ENCODE assay signal across 22 mouse cellular contexts in the genomic region with DNA sequence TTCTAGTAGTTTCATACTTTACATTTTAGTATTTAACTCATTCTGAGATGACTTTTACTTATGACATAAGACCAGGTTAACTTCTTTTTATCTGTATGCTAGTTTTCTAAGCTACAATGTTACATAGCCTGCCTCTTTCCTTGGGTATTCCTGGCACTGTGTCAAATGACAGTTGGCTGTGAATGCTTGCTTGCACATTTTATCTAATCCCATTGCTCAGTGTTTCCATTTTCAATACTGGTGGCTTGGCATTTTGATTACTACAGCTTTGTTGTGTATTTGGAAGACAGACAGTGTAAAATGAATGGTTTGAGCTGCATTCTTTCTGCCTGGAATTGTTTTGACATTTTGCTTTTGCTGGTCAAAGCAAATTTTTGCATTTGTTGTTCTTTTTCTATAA.
DNase-seq lines count a peak whose midpoint lies in the region; ATAC-seq and TF ChIP-seq lines count a peak whose summit lies in the region.
"Had no signal": no experiment of that assay in that cellular context is flagged by ENCODE, and none has a peak within 500 bp of the region (broad histone marks: within the 10 kb centered on the region; RNA-seq: fewer than 3 reads in every experiment).

No protein-coding gene starts in this region.

- peak; percentile 44 to 65 for DNase-seq in cerebellum, postnatal 10 days
- no peak for DNase-seq in cerebellum, adult 11 months
- DNase-seq in forebrain, embryonic 10.5 days (ENCODE audit: extremely low spot score, low spot score) = no peak
- DNase-seq in midbrain, postnatal 0 days (ENCODE audit: low spot score) = peak; percentile 17
- DNase-seq in midbrain, embryonic 10.5 days (ENCODE audit: low spot score) = no peak
- peak; percentile 49 for DNase-seq in forebrain, postnatal 0 days
- no peak for DNase-seq in gastrocnemius, adult 8-10 months (ENCODE audit: low spot score in 2 of 2)
- DNase-seq: adrenal gland, postnatal 10 days; B cell, adult 2 months; gastrocnemius, postnatal 14 days; heart, adult 2 months; heart, postnatal 14 days had no signal

- no peak for TF ChIP-seq CTCF in midbrain, postnatal 0 days (IDR thresholded peaks at IDR 0.05)
- no peak for TF ChIP-seq CTCF in forebrain, postnatal 0 days (IDR thresholded peaks at IDR 0.05; ENCODE audit: low read depth)

- no peaks in the 10 kb centered on the region for H3K36me3 ChIP-seq in forebrain, embryonic 15.5 days
- no peaks in the 10 kb centered on the region for H3K36me3 ChIP-seq in forebrain, embryonic 10.5 days (replicated peaks)
- no peaks in the 10 kb centered on the region for H3K36me3 ChIP-seq in midbrain, postnatal 0 days (ENCODE audit: insufficient read depth, low read length)
- H3K36me3 ChIP-seq in midbrain, embryonic 10.5 days = no peaks in the 10 kb centered on the region
- no peaks in the 10 kb centered on the region for H3K36me3 ChIP-seq in forebrain, postnatal 0 days (ENCODE audit: insufficient read depth)
- H3K36me3 ChIP-seq: embryonic facial prominence, embryonic 13.5 days; G1E; heart, embryonic 15.5 days; hindbrain, embryonic 10.5 days; hindbrain, embryonic 15.5 days had no signal

- no peak overlapping the region for H3K4me2 ChIP-seq in forebrain, embryonic 15.5 days (replicated peaks)
- H3K4me2 ChIP-seq in midbrain, postnatal 0 days (ENCODE audit: low read depth, low read length, poor library complexity, severe bottlenecking) = no peak overlapping the region
- H3K4me2 ChIP-seq in forebrain, postnatal 0 days (ENCODE audit: low read depth) = no peak overlapping the region
- H3K4me2 ChIP-seq: embryonic facial prominence, embryonic 13.5 days; heart, embryonic 11.5 days; heart, embryonic 15.5 days; hindbrain, embryonic 15.5 days had no signal

- no peak overlapping the region for H3K4me3 ChIP-seq in forebrain, embryonic 15.5 days
- H3K4me3 ChIP-seq in forebrain, embryonic 10.5 days = no peak overlapping the region
- no peak overlapping the region for H3K4me3 ChIP-seq in midbrain, postnatal 0 days (ENCODE audit: low read depth, low read length)
- no peak overlapping the region for H3K4me3 ChIP-seq in midbrain, embryonic 10.5 days
- no peak overlapping the region for H3K4me3 ChIP-seq in forebrain, postnatal 0 days (ENCODE audit: low read depth, low read length)
- H3K4me3 ChIP-seq: embryonic facial prominence, embryonic 13.5 days; heart, adult 2 months; heart, embryonic 15.5 days; hindbrain, embryonic 10.5 days; hindbrain, embryonic 15.5 days had no signal

- H3K9me3 ChIP-seq in forebrain, embryonic 15.5 days = no peaks in the 10 kb centered on the region
- H3K9me3 ChIP-seq in forebrain, embryonic 10.5 days = no peaks in the 10 kb centered on the region
- no peaks in the 10 kb centered on the region for H3K9me3 ChIP-seq in midbrain, postnatal 0 days (ENCODE audit: low read length)
- H3K9me3 ChIP-seq in midbrain, embryonic 10.5 days (replicated peaks) = no peaks in the 10 kb centered on the region
- no peaks in the 10 kb centered on the region for H3K9me3 ChIP-seq in forebrain, postnatal 0 days (ENCODE audit: low read length)
- H3K9me3 ChIP-seq: embryonic facial prominence, embryonic 13.5 days; G1E; heart, embryonic 15.5 days; hindbrain, embryonic 10.5 days; hindbrain, embryonic 15.5 days had no signal

- peak; percentile 74 for ATAC-seq in forebrain, embryonic 15.5 days (replicated peaks)
- no peak for ATAC-seq in midbrain, postnatal 0 days (ENCODE audit: low FRiP score)
- no peak for ATAC-seq in forebrain, postnatal 0 days
- ATAC-seq: CD4-positive, CD25-positive, alpha-beta regulatory T cell, adult 4 months; inflammation-experienced regulatory T-cells, adult 6 months; intestine, postnatal 0 days had no signal

- no peak overlapping the region for H3K9ac ChIP-seq in forebrain, embryonic 15.5 days (replicated peaks)
- no peak overlapping the region for H3K9ac ChIP-seq in midbrain, postnatal 0 days (replicated peaks; ENCODE audit: low read length, poor library complexity, severe bottlenecking)
- no peak overlapping the region for H3K9ac ChIP-seq in forebrain, postnatal 0 days
- H3K9ac ChIP-seq: embryonic facial prominence, embryonic 13.5 days; heart, embryonic 15.5 days; hindbrain, embryonic 15.5 days had no signal

- peak overlapping the region; percentile 31; the same call in 1 of the 2 replicates for H3K27ac ChIP-seq in forebrain, embryonic 15.5 days (replicated peaks)
- no peak overlapping the region for H3K27ac ChIP-seq in forebrain, embryonic 10.5 days
- H3K27ac ChIP-seq in midbrain, postnatal 0 days (ENCODE audit: low read depth, low read length) = no peak overlapping the region
- no peak overlapping the region for H3K27ac ChIP-seq in midbrain, embryonic 10.5 days (replicated peaks)
- no peak overlapping the region for H3K27ac ChIP-seq in forebrain, postnatal 0 days (ENCODE audit: low read depth, low read length)
- H3K27ac ChIP-seq: embryonic facial prominence, embryonic 13.5 days; heart, adult 2 months; heart, embryonic 15.5 days; hindbrain, embryonic 10.5 days; hindbrain, embryonic 15.5 days had no signal

- H3K4me1 ChIP-seq in forebrain, embryonic 15.5 days = no peaks in the 10 kb centered on the region; the same call in 1 of the 2 replicates
- H3K4me1 ChIP-seq in forebrain, embryonic 10.5 days = no peaks in the 10 kb centered on the region
- no peaks in the 10 kb centered on the region for H3K4me1 ChIP-seq in midbrain, postnatal 0 days (ENCODE audit: insufficient read depth, low read length)
- H3K4me1 ChIP-seq in midbrain, embryonic 10.5 days = no peaks in the 10 kb centered on the region
- no peaks in the 10 kb centered on the region for H3K4me1 ChIP-seq in forebrain, postnatal 0 days (ENCODE audit: insufficient read depth)
- H3K4me1 ChIP-seq: embryonic facial prominence, embryonic 13.5 days; heart, embryonic 15.5 days; hindbrain, embryonic 10.5 days; hindbrain, embryonic 15.5 days had no signal

- H3K27me3 ChIP-seq in forebrain, embryonic 15.5 days = no peaks in the 10 kb centered on the region
- no peaks in the 10 kb centered on the region for H3K27me3 ChIP-seq in forebrain, embryonic 10.5 days (ENCODE audit: poor library complexity, severe bottlenecking)
- H3K27me3 ChIP-seq in midbrain, postnatal 0 days (ENCODE audit: insufficient read depth, low read length) = no peaks in the 10 kb centered on the region
- H3K27me3 ChIP-seq in midbrain, embryonic 10.5 days (ENCODE audit: low read depth, poor library complexity, severe bottlenecking) = no peaks in the 10 kb centered on the region
- H3K27me3 ChIP-seq in forebrain, postnatal 0 days (ENCODE audit: insufficient read depth, low read length) = no peaks in the 10 kb centered on the region
- H3K27me3 ChIP-seq: embryonic facial prominence, embryonic 13.5 days; heart, embryonic 15.5 days; hindbrain, embryonic 15.5 days had no signal

Comparison
In these comparisons a context has a peak if more than half of its experiments do, and no peak if none do; other contexts are left out.
1. DNase-seq: peak in cerebellum, postnatal 10 days (2 of 2), midbrain, postnatal 0 days (single experiment) and forebrain, postnatal 0 days (single experiment); none in cerebellum, adult 11 months (single experiment), forebrain, embryonic 10.5 days (single experiment), midbrain, embryonic 10.5 days (single experiment) and gastrocnemius, adult 8-10 months (0 of 2).